Mouse (Mus musculus) left cerebral cortex, postnatal 36 days (tissue): ENCODE results near the gene Gm7247. TPM values are rescaled to one million over a fixed set of nuclear protein-coding genes. Genes with fewer than 3 reads are reported as not detected.
"Not testable (repeated sequence)": the region's sequence is repeated elsewhere in the genome, so short reads cannot be mapped to it uniquely, and the experiment has no call there.

Source experiments
- DNase-seq, 2 experiments: peaks; one replicate each; pipeline ENCODE4 v3.0.0; 2021 to 2022; ENCODE audit warnings: low spot score in 2 of 2, mixed read lengths in 1 of 2
- intact Hi-C: fragments of 180-260 bp; cut with DNase I; formaldehyde crosslinking; loops from one replicate; pipeline ENCODE4 v1.15.1; 2025
- total RNA-seq, 2 experiments: library from RNA; stranded (reverse); gene quantifications; 2 replicates each; pipeline ENCODE4 v1.2.3; 2021

The Gm7247 gene
- total RNA-seq, 2 experiments from 2014 or later, result not detected

DNA sequence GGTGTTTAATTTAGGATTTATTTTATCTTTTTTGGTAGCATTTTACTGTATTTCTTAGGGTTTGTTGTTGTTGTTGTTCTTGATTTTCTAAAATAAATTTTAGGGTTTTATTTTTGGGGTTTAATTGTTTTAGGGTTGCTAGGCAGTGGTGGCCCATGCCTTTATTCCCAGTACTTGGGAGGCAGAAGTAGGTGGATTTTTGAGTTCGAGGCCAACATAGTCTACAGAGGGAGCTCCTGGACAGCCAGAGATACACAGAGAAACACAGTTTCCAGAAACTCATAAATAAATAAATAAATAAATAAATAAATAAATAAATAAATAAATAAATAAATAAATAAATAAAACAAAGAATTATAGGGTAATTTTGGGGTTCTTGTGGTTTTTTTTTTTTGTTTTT, 122.1 kb downstream of the Gm7247 start:
- intact Hi-C loops, result no loop called here
- no peak for DNase-seq

DNA sequence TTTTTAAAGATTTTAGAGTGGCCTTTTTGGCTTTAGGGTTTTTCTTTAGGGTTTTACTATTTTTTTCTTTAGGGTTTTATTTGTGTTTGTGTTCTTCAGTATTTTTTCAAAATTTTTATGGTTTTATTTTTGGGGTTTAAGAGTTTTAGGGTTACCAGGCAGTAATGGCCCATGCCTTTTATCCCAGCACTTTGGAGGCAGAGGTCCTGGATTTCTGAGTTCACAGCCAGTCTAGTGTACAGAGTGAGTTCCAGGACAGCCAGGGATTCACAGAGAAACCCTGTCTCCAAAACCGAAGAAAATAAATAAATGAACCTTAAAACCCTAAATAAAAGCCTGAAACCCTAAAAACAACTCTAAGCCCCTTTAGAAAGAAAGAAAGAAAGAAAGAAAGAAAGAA, 124.6 kb downstream of the Gm7247 start:
- no peak for DNase-seq
- intact Hi-C loops, result no loop called here

DNA sequence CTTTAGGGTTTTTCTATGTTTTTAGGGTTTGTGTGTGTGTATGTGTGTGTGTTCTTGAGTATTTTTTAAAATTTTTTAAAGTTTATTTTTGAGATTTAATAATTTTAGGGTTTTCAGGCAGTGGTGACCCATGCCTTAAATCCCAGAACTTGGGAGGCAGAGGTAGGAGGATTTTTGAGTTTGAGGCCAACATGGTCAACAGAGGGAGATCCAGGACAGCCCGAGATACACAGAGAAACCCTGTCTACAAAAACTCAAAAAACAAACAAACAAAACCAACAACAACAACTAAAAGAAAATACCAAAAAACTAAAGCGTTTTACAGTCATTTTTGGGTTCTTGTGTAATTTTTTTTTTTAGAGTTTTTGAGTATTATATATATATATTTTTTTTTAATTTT, 134.2 kb downstream of the Gm7247 start:
- intact Hi-C loops, result no loop called here
- no peak for DNase-seq

DNA sequence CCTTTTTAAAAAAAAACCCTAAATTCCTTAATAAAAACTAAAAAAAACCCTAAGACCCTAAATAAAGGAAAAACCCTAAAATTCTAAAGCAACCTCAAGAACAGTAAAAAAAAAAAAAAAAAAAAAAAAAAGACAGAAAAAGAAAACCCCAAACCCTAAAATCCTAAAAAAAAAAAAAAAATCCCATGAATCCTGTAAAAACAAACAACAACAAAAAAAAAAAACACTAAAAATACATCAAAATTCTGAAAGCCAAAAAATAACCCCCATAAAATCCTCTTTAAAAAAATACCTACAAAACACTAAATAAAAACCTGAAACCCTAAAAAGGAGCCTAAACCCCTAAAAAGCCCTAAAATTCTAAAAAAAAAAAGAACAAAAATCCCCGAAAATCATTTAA, 135.4 kb downstream of the Gm7247 start:
- intact Hi-C loops, result no loop called here
- DNase-seq, result no peak

DNA sequence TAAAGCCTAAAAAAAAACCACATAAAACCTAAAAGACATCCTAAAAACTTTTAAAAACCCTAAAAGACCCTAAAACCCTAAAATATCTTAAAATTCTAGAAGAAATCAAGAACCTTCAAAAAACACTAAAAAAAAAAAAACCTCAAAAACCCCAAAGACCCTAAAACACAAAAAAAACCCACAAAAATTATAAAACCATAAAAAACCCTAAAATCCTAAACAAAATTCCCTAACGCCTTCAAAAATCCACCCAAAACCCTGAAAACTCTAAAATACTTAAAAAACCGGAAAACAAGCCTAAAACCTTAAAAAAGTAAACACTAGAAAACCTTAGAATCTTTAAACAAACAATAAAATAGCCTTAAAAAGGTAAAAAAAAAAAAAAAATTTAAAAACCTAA, 136.4 kb downstream of the Gm7247 start:
- no peak for DNase-seq
- intact Hi-C loops, result no loop called here

DNA sequence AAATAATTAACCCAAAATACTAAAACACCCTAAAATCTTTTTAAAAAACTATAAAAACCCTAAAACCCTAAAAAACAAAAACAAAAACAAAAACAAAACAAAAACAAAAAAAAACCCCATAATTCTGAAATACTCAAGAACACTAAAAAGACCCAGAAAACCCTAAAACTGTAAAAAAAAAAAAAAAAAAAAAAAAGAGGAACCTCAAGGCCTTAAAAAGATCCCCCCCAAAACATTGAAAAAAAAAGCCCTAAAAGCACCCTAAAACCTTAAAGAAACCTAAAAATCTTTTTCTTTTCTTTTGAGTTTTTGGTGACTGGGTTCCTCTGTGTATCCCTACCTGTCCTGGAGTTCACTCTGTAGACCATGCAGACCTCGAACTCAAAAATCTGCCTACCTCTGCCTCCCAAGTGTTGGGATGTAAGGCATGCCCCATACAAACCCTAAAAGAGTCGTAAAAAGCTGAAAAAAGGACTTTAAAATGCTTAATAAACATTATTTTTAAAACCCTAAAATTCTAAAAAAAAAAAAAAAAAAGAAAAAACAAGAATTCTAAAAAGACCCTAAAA, 138.2 kb downstream of the Gm7247 start:
- DNase-seq, result no peak
- intact Hi-C loops, result no loop called here

DNA sequence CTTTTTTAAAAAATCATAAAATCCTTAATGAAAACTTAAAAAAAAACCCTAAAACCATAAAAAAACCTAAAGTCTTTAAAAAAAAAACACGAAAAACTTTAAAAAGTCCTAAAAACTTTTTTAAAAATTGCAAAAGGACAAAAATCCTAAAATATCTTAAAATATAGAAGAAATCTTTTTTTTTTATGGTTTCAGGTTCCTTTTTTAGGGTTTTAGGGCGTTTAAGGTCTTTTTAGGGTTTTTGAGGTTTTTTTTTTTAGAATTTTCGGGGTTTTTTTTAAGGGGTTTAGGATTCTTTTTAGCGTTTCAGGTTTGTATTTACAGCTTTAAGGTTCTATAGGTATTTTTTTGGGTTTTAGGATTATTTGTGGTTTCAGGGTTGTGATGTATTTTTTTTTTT, 138.9 kb downstream of the Gm7247 start:
- intact Hi-C loops, result no loop called here
- DNase-seq, result no peak

DNA sequence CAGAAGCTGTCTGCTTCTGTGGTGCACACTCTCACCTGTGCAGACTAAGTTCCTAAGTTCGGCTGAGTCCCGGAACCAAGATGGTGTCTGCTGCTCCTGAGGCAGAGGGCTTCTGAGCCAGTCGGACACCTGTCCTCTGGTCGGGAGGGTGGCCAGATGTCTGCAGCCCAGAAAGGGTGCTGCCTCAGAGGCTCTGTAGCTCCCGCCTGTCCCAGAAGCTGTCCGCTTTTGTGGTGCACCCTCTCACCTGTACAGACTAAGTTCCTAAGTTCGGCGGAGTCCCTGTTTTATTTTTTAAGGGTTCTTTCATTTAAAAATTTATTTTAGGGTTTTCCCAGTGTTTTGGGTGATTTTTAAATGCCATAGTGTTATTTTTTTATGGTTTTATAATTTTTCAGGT, 145.9 kb downstream of the Gm7247 start:
- intact Hi-C loops, result no loop called here
- DNase-seq, result no peak

DNA sequence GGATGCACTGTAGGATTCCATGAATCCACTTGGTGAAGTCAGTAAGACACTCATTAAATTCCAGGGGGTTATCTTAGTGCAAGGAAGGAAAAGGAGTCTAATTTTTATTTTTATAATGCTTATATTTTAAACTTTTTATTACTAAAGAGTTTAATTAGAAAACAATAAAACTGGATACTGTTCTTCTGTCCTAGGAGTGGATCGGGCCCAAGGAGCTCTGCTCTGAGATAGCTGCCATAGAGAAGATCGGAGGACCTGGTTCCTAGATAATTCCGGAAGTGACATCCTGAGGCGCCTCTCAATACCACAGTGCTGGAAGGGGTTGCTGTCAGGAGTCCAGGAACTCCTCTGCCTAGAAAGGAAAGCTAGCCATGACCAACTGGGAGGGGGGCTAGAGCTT, 190.9 kb downstream of the Gm7247 start, which contains the start of gene Gm5622:
TSS of gene Gm5622 (plus strand) at position 301 of the 400 bp plus-strand sequence.
- DNase-seq, result no peak
- intact Hi-C loops, result no loop called here

DNA sequence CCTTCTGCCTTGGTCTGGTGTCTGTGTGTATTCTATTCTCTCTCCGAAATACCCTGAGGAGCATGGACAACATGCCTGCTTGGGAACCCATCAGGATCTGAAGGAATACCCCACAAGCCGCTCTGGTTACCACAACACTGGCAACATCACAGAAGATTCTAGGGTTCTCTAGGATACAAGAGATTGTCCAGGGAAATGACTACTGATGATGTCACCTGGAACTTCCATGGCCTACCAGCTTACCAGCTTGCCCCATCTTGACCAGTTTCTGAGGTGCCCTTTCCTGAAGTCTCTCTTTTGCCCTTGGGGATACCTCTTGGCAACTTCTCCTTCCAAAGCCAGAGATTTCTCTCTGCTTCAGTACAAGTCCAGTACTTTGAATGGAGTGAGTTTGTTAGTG, 212.4 kb downstream of the Gm7247 start, which contains the start of gene Gm17175:
TSS of gene Gm17175 (minus strand) at position 101 of the 400 bp plus-strand sequence.
- intact Hi-C loops, DNase-seq: not testable (repeated sequence)

DNA sequence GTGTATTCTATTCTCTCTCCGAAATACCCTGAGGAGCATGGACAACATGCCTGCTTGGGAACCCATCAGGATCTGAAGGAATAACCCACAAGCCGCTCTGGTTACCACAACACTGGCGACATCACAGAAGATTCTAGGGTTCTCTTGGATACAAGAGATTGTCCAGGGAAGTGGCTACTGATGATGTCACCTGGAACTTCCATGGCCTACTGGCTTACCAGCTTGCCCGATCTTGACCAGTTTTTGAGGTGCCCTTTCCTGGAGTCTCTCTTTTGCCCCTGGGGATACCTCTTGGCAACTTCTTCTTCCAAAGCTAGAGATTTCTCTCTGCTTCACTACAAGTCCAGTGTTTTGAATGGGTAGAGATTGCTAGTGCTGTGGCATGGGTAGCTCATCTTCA, 230.5 kb downstream of the Gm7247 start, which contains the start of gene Gm17174:
TSS of gene Gm17174 (minus strand) at position 101 of the 400 bp plus-strand sequence.
- DNase-seq, intact Hi-C loops: not testable (repeated sequence)

DNA sequence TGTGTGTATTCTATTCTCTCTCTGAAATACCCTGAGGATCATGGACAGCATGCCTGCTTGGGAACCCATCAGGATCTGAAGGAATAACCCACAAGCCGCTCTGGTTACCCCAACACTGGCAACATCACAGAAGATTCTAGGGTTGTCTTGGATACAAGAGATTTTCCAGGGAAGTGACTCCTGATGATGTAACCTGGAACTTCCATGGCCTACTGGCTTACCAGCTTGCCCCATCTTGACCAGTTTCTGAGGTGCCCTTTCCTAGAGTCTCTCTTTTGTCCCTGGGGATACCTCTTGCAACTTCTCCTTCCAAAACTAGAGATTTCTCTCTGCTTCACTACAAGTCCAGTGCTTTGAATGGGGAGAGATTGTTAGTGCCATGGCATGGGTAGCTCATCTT, 249.7 kb downstream of the Gm7247 start, which contains the start of gene Gm17078:
TSS of gene Gm17078 (minus strand) at position 101 of the 400 bp plus-strand sequence.
- DNase-seq, result no peak
- intact Hi-C loops, result no loop called here

Other genes with a start within 250 kb of the Gm7247 start
- gene Eddm3b, start 247.3 kb upstream of the Gm7247 start, total RNA-seq, result not detected
- under 1 TPM in 1 of 2 experiments, not detected in 1; 0.12 TPM for gene Rnase6, start 237.8 kb upstream of the Gm7247 start, total RNA-seq
- gene Rnase1, start 215.0 kb upstream of the Gm7247 start, total RNA-seq, result under 1 TPM; 0.76 to 0.97 TPM
- gene Rnase2b, start 199.5 kb upstream of the Gm7247 start, total RNA-seq, result not detected
- not detected for gene Ang2, start 162.6 kb upstream of the Gm7247 start, total RNA-seq
- gene Ear14, start 158.4 kb upstream of the Gm7247 start, total RNA-seq, result not detected
- not detected for gene Rnase2a, start 105.6 kb upstream of the Gm7247 start, total RNA-seq
- not detected for gene Vmn2r88, start 49.1 kb downstream of the Gm7247 start, total RNA-seq
- not detected for gene Vmn2r89, start 90.1 kb downstream of the Gm7247 start, total RNA-seq
- not detected for gene Gm5622, start 191.0 kb downstream of the Gm7247 start, total RNA-seq
- gene Gm17175, start 212.3 kb downstream of the Gm7247 start, total RNA-seq, result not detected
- gene Gm17174, start 230.4 kb downstream of the Gm7247 start, total RNA-seq, result not detected
- not detected for gene Gm17078, start 249.6 kb downstream of the Gm7247 start, total RNA-seq